Mouse (Mus musculus) limb, embryonic 12.5 days (tissue): Measurements from ENCODE around the gene Prtg. TPM values are rescaled to one million over a fixed set of nuclear protein-coding genes. Genes with fewer than 3 reads are reported as not detected.

Experiments
- ATAC-seq: fragments of 200-750 bp; cut with Nextera tagmentation; 2 replicates; pipeline ENCODE4 v1.8.0; 2017; ENCODE audit warnings: low read depth, moderate TSS enrichment; ENCODE audit not compliant: insufficient number of reproducible peaks, insufficient read depth, low FRiP score, low TSS enrichment
- H3K27ac ChIP-seq: fragments of 300-500 bp; sonication (generic); 2 replicates; pipeline ENCODE4 v1.5.1; 2016; ENCODE audit warnings: mild to moderate bottlenecking, moderate library complexity
- H3K27me3 ChIP-seq: fragments of 300-500 bp; sonication (generic); 2 replicates; pipeline ENCODE4 v1.6.1; 2016; ENCODE audit warnings: mild to moderate bottlenecking, moderate library complexity
- H3K36me3 ChIP-seq: fragments of 300-500 bp; sonication (generic); 2 replicates; pipeline ENCODE4 v1.6.1; 2016; ENCODE audit warnings: mild to moderate bottlenecking, moderate library complexity
- H3K4me1 ChIP-seq: fragments of 300-500 bp; sonication (generic); replicated peaks from 2 replicates; pipeline ENCODE4 v1.6.1; 2016
- H3K4me2 ChIP-seq: fragments of 300-500 bp; sonication (generic); 2 replicates; pipeline ENCODE4 v1.6.1; 2016; ENCODE audit warnings: mild to moderate bottlenecking, moderate library complexity
- H3K4me3 ChIP-seq: fragments of 300-500 bp; sonication (generic); replicated peaks from 2 replicates; pipeline ENCODE4 v1.5.1; 2016; ENCODE audit warnings: mild to moderate bottlenecking
- H3K9ac ChIP-seq: fragments of 300-500 bp; sonication (generic); replicated peaks from 2 replicates; pipeline ENCODE4 v1.6.1; 2016; ENCODE audit warnings: mild to moderate bottlenecking, moderate library complexity
- H3K9me3 ChIP-seq: fragments of 300-500 bp; sonication (generic); 2 replicates; pipeline ENCODE4 v1.6.1; 2016; ENCODE audit warnings: mild to moderate bottlenecking, moderate library complexity
- WGBS: fragments of 180-500 bp; shearing (Covaris S2); methylation state at CpG from one replicate; pipeline ENCODE4 v1.1.7; 2016; 5-methylcytosine and 5-hydroxymethylcytosine counted together
- polyA plus RNA-seq: library from polyadenylated mRNA; unstranded; fragments of >200 nt; fragmentation: Nextera tagmentation; extraction: Ambion mirVana; gene quantifications from 2 replicates; pipeline ENCODE4 v1.2.1, GENCODE M21; 2016

The Prtg gene
- polyA plus RNA-seq, 1 experiment from 2014 or later, result 0.95 TPM

- peak overlapping the region; percentile 100 for H3K4me2 ChIP-seq
- no peak overlapping the region for H3K4me3 ChIP-seq
- peaks cover 21% of the 10 kb centered on the region for H3K27me3 ChIP-seq
- H3K9ac ChIP-seq, result no peak overlapping the region
- no peak for ATAC-seq
- H3K4me1 ChIP-seq, result peaks cover 43% of the 10 kb centered on the region
- H3K27ac ChIP-seq, result no peak overlapping the region
- 16% methylated on average over 2 of the region's 2 CpGs for WGBS
- H3K36me3 ChIP-seq, result no peaks in the 10 kb centered on the region
- no peaks in the 10 kb centered on the region for H3K9me3 ChIP-seq
Measured at GRCm38 (mm10) chr9:72809077-72809476, 2.4 kb downstream of the Prtg start.

GRCm38 (mm10) chr9:72810607-72811006 is 3.9 kb downstream of the Prtg start:
- 64% methylated on average over 5 of the region's 5 CpGs for WGBS
- no peak for ATAC-seq
- Histone ChIP-seq H3K36me3 (no peaks in the 10 kb centered on the region), H3K4me2 (no peak overlapping the region), H3K27ac (no peak overlapping the region), H3K27me3 (peaks cover 21% of the 10 kb centered on the region), H3K9ac (no peak overlapping the region), H3K4me3 (no peak overlapping the region), H3K4me1 (peaks cover 50% of the 10 kb centered on the region), H3K9me3 (no peaks in the 10 kb centered on the region)

GRCm38 (mm10) chr9:72812091-72812490 is 5.4 kb downstream of the Prtg start:
- no peak overlapping the region for H3K4me2 ChIP-seq
- H3K9me3 ChIP-seq, result no peaks in the 10 kb centered on the region
- no peak overlapping the region for H3K9ac ChIP-seq
- no peaks in the 10 kb centered on the region for H3K36me3 ChIP-seq
- H3K4me1 ChIP-seq, result peaks cover 40% of the 10 kb centered on the region
- H3K4me3 ChIP-seq, result no peak overlapping the region
- peaks cover 16% of the 10 kb centered on the region for H3K27me3 ChIP-seq
- H3K27ac ChIP-seq, result no peak overlapping the region
- ATAC-seq, result no peak
- 47% methylated on average over 7 of the region's 7 CpGs for WGBS

GRCm38 (mm10) chr9:72812594-72813570 is 6.2 kb downstream of the Prtg start:
- Histone ChIP-seq H3K4me1 (peaks cover 37% of the 10 kb centered on the region), H3K4me2 (no peak overlapping the region), H3K9ac (no peak overlapping the region), H3K4me3 (no peak overlapping the region), H3K27me3 (peaks cover 16% of the 10 kb centered on the region), H3K27ac (no peak overlapping the region), H3K36me3 (no peaks in the 10 kb centered on the region), H3K9me3 (no peaks in the 10 kb centered on the region)
- no peak for ATAC-seq
- 30% methylated on average over 18 of the region's 18 CpGs for WGBS

GRCm38 (mm10) chr9:72825511-72825910 is 18.8 kb downstream of the Prtg start:
- H3K27me3 ChIP-seq, result 0 out of 2 replicates have a peak, but pooled peaks cover 4% of the 10 kb centered on the region
- no peak for ATAC-seq
- no peak overlapping the region for H3K4me3 ChIP-seq
- no peak overlapping the region for H3K27ac ChIP-seq
- no peak overlapping the region for H3K4me2 ChIP-seq
- H3K36me3 ChIP-seq, result no peaks in the 10 kb centered on the region
- peaks cover 34% of the 10 kb centered on the region for H3K4me1 ChIP-seq
- no peaks in the 10 kb centered on the region for H3K9me3 ChIP-seq
- WGBS, result 10% methylated on average over 4 of the region's 4 CpGs
- H3K9ac ChIP-seq, result no peak overlapping the region

GRCm38 (mm10) chr9:72825976-72826375 is 19.3 kb downstream of the Prtg start:
- ATAC-seq, result no peak
- Histone ChIP-seq H3K9ac (no peak overlapping the region), H3K27ac (no peak overlapping the region), H3K4me3 (no peak overlapping the region), H3K27me3 (0 out of 2 replicates have a peak, but pooled peaks cover 4% of the 10 kb centered on the region), H3K36me3 (no peaks in the 10 kb centered on the region), H3K4me2 (no peak overlapping the region), H3K9me3 (no peaks in the 10 kb centered on the region), H3K4me1 (peaks cover 34% of the 10 kb centered on the region)
- WGBS, result 22% methylated on average over 3 of the region's 3 CpGs

GRCm38 (mm10) chr9:72828616-72829257 is 22.1 kb downstream of the Prtg start:
- 44% methylated on average over 5 of the region's 5 CpGs for WGBS

GRCm38 (mm10) chr9:72833992-72834696 is 27.5 kb downstream of the Prtg start:
- no peaks in the 10 kb centered on the region for H3K36me3 ChIP-seq
- ATAC-seq, result no peak
- no peak overlapping the region for H3K4me3 ChIP-seq
- H3K9me3 ChIP-seq, result no peaks in the 10 kb centered on the region
- peaks cover 13% of the 10 kb centered on the region; the same call in 1 of the 2 replicates for H3K27me3 ChIP-seq
- no peak overlapping the region for H3K9ac ChIP-seq
- no peak overlapping the region for H3K27ac ChIP-seq
- WGBS, result 59% methylated on average over 10 of the region's 10 CpGs
- H3K4me2 ChIP-seq, result no peak overlapping the region
- peaks cover 45% of the 10 kb centered on the region for H3K4me1 ChIP-seq

More at GRCm38 (mm10) chr9:72828616-72829257, 22.1 kb downstream of the Prtg start:
- Histone ChIP-seq H3K9me3 (no peaks in the 10 kb centered on the region), H3K36me3 (no peaks in the 10 kb centered on the region), H3K27me3 (peaks cover 6% of the 10 kb centered on the region; the same call in 1 of the 2 replicates), H3K4me1 (peaks cover 31% of the 10 kb centered on the region), H3K27ac (peak overlapping the region; percentile 64), H3K9ac (no peak overlapping the region), H3K4me2 (no peak overlapping the region), H3K4me3 (no peak overlapping the region)
- peak; percentile 50; the same call in 1 of the 2 replicates for ATAC-seq

GRCm38 (mm10) chr9:72835007-72835406 is 28.3 kb downstream of the Prtg start:
- Histone ChIP-seq H3K9me3 (no peaks in the 10 kb centered on the region), H3K27ac (no peak overlapping the region), H3K4me3 (no peak overlapping the region), H3K4me2 (no peak overlapping the region), H3K36me3 (no peaks in the 10 kb centered on the region), H3K4me1 (peaks cover 37% of the 10 kb centered on the region), H3K27me3 (peaks cover 20% of the 10 kb centered on the region; the same call in 1 of the 2 replicates), H3K9ac (no peak overlapping the region)
- WGBS, result 85% methylated on average over 1 of the region's 1 CpGs
- ATAC-seq, result no peak

- H3K36me3 ChIP-seq, result no peaks in the 10 kb centered on the region
- ATAC-seq, result 0 out of 2 replicates have a peak, but pooled peaks have one; percentile 42
- WGBS, result 29% methylated on average over 11 of the region's 11 CpGs
- no peak overlapping the region for H3K4me3 ChIP-seq
- H3K9ac ChIP-seq, result no peak overlapping the region
- H3K4me2 ChIP-seq, result peak overlapping the region; percentile 16
- H3K4me1 ChIP-seq, result peaks cover 37% of the 10 kb centered on the region
- peaks cover 20% of the 10 kb centered on the region; the same call in 1 of the 2 replicates for H3K27me3 ChIP-seq
- peak overlapping the region; percentile 24 for H3K27ac ChIP-seq
- no peaks in the 10 kb centered on the region for H3K9me3 ChIP-seq
Measured at GRCm38 (mm10) chr9:72836708-72837495, 30.2 kb downstream of the Prtg start.
